In the genomic region with DNA sequence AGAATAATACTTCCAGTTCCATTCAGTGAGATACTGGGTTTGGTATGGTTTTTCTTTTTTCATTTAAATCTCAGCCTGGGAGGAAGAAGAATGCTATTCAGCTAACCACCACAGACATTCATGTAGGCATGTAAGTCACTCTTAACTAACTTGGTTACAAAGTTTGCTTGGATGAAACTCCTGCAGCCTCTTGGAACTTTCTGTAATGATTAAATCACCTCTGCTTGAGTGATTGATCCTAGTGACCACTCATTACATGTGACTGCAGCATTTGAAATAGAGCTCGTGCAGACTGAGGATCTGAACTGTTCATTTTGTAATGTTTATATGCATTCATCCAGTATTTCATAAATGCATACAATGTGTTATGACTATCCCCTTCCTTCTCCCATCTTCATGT, we compare ENCODE assay signal across 31 mouse cellular contexts.
"Had no signal": no experiment of that assay in that cellular context is flagged by ENCODE, and none has a peak within 500 bp of the region (broad histone marks: within the 10 kb centered on the region; RNA-seq: fewer than 3 reads in every experiment).

No protein-coding gene starts in this region.

- H3K36me3 ChIP-seq: heart, embryonic 10.5 days; heart, embryonic 12.5 days; heart, embryonic 13.5 days; heart, embryonic 15.5 days; hindbrain, embryonic 10.5 days; hindbrain, embryonic 12.5 days; hindbrain, embryonic 13.5 days; hindbrain, embryonic 15.5 days; intestine, embryonic 15.5 days; kidney, embryonic 15.5 days had no signal

- DNase-seq: heart, adult 18-20 months; heart, adult 2 months; heart, postnatal 10 days; heart, postnatal 14 days; heart, postnatal 36 days; heart, postnatal 4 days; kidney, postnatal 10 days; kidney, postnatal 14 days; kidney, postnatal 4 days; layer of hippocampus, adult 9-11 months; layer of hippocampus, postnatal 36 days had no signal

- H3K27me3 ChIP-seq: heart, embryonic 12.5 days; heart, embryonic 13.5 days; heart, embryonic 15.5 days; hindbrain, embryonic 12.5 days; hindbrain, embryonic 13.5 days; hindbrain, embryonic 15.5 days; intestine, embryonic 15.5 days; kidney, embryonic 15.5 days had no signal

- H3K9me3 ChIP-seq: heart, embryonic 10.5 days; heart, embryonic 12.5 days; heart, embryonic 13.5 days; heart, embryonic 15.5 days; hindbrain, embryonic 10.5 days; hindbrain, embryonic 12.5 days; hindbrain, embryonic 13.5 days; hindbrain, embryonic 15.5 days; intestine, embryonic 15.5 days; kidney, embryonic 15.5 days had no signal

- H3K27ac ChIP-seq: heart, adult 2 months; heart, embryonic 10.5 days; heart, embryonic 13.5 days; heart, embryonic 15.5 days; hindbrain, embryonic 10.5 days; hindbrain, embryonic 12.5 days; hindbrain, embryonic 13.5 days; hindbrain, embryonic 14.5 days; hindbrain, embryonic 15.5 days; hindbrain, postnatal 0 days; intestine, embryonic 15.5 days; kidney, embryonic 15.5 days; kidney, postnatal 0 days; layer of hippocampus, adult 2 months; left cerebral cortex, adult 2 months had no signal

- H3K9ac ChIP-seq: heart, embryonic 12.5 days; heart, embryonic 13.5 days; heart, embryonic 15.5 days; hindbrain, embryonic 12.5 days; hindbrain, embryonic 13.5 days; hindbrain, embryonic 14.5 days; hindbrain, embryonic 15.5 days; intestine, embryonic 15.5 days; kidney, embryonic 15.5 days had no signal

- H3K4me1 ChIP-seq: heart, embryonic 10.5 days; heart, embryonic 12.5 days; heart, embryonic 13.5 days; heart, embryonic 15.5 days; hindbrain, embryonic 10.5 days; hindbrain, embryonic 12.5 days; hindbrain, embryonic 13.5 days; hindbrain, embryonic 15.5 days; intestine, embryonic 15.5 days; kidney, embryonic 15.5 days had no signal

- H3K4me3 ChIP-seq: heart, adult 2 months; heart, embryonic 10.5 days; heart, embryonic 12.5 days; heart, embryonic 13.5 days; heart, embryonic 15.5 days; hindbrain, embryonic 10.5 days; hindbrain, embryonic 12.5 days; hindbrain, embryonic 13.5 days; hindbrain, embryonic 15.5 days; intestine, embryonic 15.5 days; kidney, embryonic 15.5 days; layer of hippocampus, adult 2 months; left cerebral cortex, adult 2 months had no signal

- H3K4me2 ChIP-seq: heart, embryonic 11.5 days; heart, embryonic 12.5 days; heart, embryonic 13.5 days; heart, embryonic 15.5 days; hindbrain, embryonic 12.5 days; hindbrain, embryonic 13.5 days; hindbrain, embryonic 14.5 days; hindbrain, embryonic 15.5 days; intestine, embryonic 15.5 days; kidney, embryonic 15.5 days had no signal

- ATAC-seq: hindbrain, embryonic 16.5 days; hindbrain, postnatal 0 days; inflammation-experienced regulatory T-cells, adult 6 months; intestine, embryonic 15.5 days; intestine, embryonic 16.5 days; intestine, postnatal 0 days had no signal
